Mouse (Mus musculus): ENCODE data around the gene Pqlc2.
A peak's percentile ranks its signal among the peaks of the same experiment; 100 is the strongest.

Gene Pqlc2

DNA sequence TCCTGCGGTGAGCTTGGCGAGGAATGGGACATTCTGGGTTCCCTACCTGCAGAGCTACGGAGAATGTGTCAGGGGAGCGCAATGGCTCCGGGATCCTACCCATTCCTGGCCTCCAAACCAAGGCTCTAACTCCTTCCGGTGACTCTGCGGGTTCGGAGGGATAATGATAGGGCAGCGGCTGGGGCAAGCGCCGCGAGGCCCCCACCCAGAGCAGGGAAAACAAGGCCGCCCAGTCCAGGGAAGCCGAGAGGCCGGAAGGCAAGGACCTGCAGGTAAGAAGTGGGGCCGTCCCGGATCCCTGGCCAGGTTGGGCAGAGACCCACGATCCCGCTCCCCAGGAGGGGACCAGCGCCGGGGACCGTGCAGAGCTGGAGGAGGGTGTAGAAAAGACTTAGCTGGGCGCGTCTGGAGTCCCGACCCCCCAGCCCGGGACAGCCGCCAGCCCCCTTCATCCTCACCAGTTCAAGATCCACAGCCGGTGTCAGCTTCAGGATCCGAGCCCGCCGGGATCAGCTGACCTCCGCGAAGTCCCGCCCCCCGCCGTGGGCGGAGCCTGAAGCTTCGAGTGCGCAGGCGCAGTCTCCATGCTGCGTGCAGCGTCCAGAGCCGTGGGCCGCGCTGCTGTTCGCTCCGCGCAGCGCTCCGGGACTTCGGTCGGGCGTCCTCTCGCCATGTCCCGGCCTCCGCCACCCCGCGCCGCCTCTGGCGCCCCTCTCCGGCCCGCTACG, at the start of gene Pqlc2, which contains the start of gene Akr7a5:
Pqlc2 (minus strand) TSS at position 538 of the 728 bp plus-strand sequence.
Akr7a5 (plus strand) TSS at position 574 of the 728 bp plus-strand sequence.
- peak; percentile 97 for DNase-seq (ENCODE audit: low spot score)

DNA sequence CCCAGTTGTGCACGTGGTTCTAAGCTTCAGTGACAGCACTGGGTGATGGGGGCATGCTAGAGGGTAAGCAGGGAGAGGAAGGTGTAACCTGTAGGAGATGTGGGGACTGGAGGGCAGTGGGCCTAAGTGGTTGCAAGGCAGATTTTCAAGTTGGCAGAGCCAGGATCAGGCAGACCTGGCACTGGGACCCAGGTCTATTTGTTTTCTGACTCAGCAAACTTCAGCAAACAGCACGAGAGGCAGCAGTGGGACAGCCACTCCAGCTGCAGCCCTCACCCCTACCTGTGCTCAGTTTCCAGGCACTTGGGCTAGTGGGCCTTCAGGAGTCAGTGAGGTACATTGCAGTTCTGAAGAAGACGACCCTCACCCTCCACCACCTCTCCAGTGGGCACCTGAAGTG, 46.7 kb upstream of the Pqlc2 start:
- no peak for DNase-seq (ENCODE audit: low spot score)

DNA sequence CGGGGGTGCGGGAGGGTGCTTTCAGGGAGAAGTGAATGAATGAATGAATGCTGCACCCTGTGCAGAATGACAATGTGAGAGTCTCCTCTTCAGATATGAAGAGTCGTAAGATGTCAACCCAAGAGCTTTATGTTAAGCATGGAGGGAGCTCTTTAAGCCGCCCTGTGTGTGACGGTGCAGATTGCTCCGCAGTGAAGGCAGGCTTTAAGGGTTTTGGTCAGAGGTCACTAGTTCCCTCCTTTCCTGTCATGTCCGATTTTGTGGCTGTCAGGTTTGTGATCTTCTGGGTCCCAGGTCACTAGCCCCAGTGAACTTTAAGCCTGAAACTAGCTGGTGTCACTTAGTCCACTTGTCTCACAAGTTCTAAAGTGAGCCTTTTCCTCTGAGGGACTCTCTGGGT, 42.3 kb upstream of the Pqlc2 start:
- DNase-seq (ENCODE audit: low spot score) = no peak

DNA sequence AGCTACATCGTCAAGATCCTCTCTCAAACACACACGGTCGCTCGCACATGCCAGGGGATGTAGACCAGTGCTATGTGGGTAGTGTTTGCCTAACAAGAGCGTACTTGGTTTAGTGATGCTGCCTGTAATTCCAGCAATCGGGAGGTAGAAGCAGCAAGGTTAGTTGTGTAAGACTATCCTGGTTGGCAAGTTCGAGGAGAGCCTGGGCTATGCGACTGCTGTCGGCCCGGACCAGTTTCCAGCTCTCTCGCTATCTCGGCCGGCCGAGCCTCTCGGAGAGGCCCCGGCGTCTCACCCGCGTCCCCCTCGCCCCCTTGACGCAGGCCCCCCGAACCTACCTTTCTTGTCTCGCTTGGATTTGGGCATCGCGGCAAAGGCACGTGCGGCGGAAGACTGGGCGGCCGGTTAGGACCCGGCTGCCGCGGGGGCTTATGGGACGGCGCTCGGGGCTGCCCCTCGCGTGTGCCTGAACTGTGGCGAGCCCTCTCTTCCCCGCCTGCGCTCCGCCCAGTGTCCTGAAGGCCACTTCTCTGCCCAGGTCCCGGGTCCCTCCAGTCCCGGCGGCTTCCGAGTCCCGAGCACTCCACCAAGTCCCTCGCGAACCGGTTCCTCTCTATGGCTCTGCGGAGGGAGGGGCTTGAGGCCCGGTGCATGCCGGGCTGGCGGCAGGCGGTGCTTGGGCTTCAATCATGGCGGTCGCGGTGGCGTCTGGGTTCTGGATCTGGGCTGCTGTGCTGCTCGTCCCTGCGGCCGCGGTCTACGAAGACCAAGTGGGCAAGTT, 41.6 kb upstream of the Pqlc2 start, which contains the start of the genes Mrto4, Emc1 and Ubr4:
Mrto4 (minus strand) TSS at position 646 of the 781 bp plus-strand sequence.
Emc1 (plus strand) TSS at position 657 of the 781 bp plus-strand sequence.
Ubr4 (plus strand) TSS at position 679 of the 781 bp plus-strand sequence.
- peak; percentile 80 for DNase-seq (ENCODE audit: low spot score)

DNA sequence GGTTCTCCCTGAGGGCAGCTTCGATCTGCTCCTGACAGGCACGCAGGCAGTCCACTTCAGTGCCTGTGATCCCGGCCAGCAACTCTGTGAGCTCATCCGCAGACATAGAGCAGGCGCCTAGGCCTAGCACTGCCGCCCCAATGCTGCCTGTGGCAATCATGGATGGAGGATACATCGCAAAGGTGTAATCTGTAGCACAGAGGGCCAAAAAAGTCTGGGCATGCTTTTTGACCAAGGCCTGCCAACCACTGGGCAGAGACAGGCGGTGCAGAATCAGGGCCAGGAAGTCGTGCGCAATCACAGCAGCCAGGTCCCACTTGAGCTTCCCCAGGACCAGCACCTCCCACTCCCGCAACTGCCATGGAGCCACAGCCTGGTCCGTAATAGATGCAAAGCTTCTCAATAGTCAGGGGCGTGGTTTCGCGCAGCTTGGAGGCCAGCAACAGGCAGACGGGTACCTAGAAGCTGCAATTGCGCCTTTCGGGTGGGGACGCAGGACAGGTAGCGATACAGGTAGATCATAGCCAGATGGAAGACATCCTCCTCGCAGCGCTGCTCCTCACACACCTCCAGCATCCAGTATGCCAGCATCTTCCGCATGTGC, 35.0 kb upstream of the Pqlc2 start:
- no peak for DNase-seq (ENCODE audit: low spot score)

DNA sequence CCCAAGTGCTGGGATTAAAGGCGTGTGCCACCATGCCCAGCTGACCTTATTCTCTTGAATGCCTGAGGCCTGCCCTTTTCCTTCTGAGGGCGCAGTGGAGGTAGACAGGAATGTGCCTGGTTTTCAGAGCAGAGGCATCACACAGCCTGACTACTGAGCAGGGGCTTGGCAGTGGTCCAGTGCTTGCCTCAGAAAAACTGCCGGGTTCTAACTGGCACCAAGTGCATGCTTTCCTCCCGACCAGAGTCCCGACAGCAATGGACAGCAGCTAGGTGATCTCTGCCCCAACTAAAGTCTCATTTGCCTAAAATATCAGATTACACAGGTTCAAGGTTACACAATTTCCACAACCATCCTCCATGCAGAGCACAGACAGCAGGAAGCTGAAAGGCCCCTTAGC, 33.2 kb upstream of the Pqlc2 start:
- DNase-seq (ENCODE audit: low spot score) = no peak

DNA sequence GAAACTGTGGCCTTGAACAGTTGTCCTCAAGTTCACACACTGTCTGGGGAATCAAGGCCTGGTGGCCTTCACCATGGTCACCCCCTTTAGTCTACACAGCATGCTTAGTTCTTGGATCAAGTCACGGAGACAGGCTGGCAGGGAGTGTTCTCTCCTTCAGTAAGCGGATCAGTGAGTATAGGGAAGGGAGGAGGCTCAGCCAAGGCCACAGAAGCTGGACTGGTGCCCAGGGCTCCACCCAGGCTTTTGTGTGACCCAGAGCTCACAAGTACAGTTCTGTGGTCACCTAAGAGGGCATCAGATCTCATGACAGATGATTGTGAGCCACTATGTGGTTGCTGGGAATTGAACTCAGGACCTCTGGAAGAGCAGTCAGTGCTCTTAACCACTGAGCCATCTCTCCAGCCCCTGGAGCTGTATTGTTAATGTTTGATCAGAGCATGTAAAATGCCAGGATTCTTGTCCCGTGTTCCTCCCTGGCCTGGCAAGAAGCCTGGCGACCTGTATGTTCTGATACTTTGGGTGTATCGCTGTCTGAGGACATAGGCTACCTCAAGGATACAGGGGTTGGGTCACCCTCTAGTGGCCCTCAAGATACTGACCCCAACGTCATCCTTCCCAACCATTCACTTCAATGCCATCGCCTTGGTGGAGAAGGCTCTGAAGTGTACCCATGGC, 31.2 kb upstream of the Pqlc2 start:
- DNase-seq (ENCODE audit: low spot score) = no peak

DNA sequence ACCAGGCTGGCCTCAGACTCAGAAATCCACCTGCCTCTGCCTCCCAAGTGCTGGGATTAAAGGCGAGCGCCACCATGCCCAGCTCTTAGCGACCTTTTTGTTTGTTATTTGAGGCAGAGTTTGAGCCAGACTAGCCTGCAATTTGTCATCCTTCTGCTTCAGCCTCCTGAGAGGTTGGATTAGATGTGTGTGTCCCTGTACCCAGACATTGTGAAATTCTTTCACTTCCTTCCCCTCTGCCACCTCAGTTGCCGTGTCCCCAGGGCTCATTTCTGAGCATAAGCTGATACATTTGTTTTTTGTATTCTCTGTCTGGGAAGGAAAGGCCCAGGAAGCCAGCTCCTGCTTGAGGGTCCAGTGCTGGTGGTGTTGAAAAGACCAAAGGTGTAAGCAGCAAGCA, 30.3 kb upstream of the Pqlc2 start:
- no peak for DNase-seq (ENCODE audit: low spot score)

DNA sequence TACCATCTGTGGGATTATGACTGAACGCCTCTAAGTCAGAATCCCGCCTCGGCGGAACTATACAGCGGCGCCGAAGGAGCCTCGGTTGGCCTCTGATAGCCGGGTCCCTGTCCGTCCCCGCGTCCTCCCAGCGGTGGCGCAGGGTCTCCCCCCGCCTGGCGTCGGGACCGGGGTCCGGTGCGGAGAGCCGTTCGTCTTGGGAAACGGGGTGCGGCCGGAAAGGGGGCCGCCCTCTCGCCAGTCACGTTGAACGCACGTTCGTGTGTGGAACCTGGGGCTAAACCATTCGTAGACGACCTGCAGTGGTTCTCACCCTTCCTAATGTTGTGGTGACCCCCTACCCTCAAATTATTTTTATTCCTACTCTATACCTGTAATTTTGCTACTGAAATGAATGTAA, 27.6 kb upstream of the Pqlc2 start:
- DNase-seq (ENCODE audit: low spot score) = no peak

DNA sequence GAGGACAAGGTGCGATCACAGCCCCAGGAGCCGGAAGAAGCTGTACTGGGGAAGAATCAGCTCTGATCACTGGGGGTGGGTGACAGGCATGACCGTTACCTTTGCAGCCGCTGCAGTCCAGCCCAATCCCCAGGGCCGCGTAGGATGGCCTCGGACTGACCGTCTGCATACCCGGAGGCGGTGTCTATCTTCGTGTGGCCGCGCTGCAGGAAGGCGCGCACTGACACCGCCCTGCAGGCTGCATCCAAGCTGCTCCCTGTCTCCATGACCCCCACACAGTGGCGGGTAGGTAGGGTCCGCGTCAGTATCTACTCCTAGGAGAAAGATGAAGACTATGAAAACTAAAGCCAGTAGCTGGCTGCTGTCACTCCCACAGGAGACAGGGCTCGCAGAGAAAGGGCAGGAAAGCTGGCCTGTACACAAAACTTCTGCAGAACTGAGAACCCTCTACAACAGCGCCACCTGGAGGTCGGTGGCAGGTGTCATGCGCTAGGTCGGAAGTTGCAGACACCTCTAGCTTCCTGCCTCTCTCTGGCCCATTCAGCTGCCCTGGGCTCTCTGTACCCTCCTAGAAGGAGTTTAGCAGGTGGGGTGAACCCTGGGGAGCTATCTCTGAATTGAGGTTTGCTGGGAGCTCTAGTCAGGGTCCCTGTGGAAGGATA, 26.4 kb upstream of the Pqlc2 start:
- peak; percentile 39 for DNase-seq (ENCODE audit: low spot score)

DNA sequence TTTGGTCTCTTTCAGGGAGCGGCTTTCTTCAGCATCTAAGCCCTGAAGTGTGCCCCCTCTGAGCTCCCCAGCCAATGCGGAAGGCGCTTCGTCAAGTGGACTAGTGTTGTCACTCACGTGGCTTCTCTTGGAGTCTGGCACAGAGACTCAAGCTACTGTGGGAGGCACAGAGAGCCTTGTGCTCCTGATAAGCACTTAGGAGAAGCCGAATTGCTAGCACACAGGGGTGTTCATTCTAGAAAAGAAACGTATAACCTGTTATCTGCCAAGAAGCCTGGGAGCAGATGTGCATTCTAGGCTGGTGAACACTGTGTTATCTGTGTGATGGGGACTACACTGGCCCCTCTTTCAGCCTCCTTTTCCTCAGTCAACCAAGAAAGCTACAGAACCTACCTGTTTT, 25.0 kb upstream of the Pqlc2 start:
- DNase-seq (ENCODE audit: low spot score) = no peak

DNA sequence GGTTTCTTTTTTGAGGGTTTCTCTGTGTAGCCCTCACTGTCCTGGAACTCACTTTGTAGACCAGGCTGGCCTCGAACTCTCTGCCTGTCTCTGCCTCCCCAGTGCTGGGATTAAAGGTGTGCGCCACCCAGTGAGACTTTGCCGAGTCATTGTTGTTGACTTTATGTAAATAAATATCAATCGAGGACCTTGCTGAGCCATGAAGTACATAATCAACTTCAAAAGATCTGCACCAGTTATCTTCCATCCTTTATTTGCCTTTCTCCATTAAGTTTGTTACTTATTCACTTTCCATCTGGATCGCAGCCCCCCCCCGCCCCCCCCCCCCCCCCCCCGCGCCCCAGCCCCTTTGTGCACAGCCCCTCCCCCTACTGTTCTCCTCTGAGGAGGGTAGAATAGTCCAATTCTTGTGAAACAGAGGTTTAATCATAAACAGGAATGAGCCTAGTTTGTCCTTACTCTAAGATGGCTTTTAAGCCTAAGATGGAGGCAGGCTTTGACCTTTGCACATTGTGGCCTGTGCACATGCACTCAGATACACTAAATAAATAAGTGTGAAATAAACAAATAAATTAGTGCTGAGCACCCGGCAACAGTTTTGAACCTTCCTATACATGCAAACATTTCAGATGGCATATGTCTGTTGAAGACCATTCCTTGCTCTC, 24.3 kb upstream of the Pqlc2 start:
- DNase-seq (ENCODE audit: low spot score) = no peak

DNA sequence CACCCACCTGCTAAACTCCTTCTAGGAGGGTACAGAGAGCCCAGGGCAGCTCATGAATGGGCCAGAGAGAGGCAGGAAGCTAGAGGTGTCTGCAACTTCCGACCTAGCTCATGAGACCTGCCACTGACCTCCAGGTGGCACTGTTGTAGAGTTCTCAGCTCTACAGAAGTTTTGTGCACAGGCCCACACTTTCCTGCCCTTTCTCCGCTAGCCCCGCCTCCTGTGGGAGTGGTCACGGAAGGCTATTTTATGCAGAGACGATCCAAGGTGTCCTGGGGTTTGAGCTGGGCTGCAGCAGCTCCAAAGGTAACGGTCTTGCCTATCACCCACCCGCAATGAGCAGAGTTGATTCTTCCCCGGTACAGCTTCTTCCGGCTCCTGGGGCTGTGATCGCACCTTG, 20.1 kb upstream of the Pqlc2 start:
- DNase-seq (ENCODE audit: low spot score) = no peak

DNA sequence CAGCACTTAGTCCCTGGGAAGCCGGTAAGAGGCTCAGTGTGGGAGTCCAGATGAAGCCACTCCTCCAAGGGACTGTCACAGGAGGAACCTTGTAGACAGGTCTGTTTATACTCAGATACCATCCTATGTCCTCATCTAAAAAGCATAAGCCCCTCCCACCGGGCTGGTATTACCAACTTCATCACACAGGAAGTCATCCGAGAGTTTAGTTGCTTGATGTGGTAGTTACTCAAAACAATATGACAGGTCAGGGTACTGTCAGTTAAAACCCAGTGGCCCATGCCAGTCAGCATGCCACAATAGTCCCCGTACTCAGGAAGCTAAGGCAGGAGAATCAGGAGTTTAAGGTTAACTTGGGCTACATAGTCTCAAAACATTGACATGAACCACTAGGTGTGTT, 9.2 kb upstream of the Pqlc2 start:
- DNase-seq (ENCODE audit: low spot score) = no peak

DNA sequence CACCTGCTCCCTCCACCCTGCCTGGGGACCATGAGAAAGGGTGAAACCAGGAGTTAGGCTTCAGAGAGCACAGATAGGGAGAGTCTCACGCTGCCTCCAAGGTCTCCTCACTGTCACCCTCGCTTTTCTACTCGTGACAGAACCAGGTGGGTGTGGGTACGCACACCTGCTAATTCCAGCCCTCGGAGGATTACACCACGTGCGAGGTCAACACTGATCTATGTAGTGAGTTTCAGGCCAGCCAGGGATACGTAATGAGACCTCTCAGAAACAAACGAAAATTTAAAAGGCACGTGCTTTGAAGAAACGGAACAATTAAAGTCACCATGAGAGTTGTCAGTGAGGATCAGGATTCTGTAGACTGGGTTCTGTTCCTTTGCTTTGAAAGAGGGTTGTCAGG, 7.9 kb upstream of the Pqlc2 start:
- DNase-seq (ENCODE audit: low spot score) = no peak

DNA sequence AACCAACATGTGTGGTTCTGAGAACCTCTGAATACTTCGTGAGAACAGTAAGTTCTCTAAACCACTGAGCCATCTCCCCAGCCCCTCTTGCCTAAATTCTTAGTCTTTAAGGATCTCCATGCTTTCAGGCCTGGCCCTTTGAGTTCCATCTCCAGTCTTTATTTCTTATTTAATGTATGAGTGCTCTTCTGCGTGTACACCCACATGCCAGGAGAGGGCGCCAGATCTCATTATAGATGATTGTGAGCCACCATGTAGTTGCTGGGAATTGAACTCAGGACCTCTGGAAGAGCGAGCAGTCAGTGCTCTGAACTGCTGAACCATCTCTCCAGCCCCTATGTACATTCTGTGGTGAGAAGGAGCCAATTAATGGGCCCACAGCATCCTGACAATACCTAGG, 2.1 kb upstream of the Pqlc2 start:
- DNase-seq (ENCODE audit: low spot score) = no peak

DNA sequence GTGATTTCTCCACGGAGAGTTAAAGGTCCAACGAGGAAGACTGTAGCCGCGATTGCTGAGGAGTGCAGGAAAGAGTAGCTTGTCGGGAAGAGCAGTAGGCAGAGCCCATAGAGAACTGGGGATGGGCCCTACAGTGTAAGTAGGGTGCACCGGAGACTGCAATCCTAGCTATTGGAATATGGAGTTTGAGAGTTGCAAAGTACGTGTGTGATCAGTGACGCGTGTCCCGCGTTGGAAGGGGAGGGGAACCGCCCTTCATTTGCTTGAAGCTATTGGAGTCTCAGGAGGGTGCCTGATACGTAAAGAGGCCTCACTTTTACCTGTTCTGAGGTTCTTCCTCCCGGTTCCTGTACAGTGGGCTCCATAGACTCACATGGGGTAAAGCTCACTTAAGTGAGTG, 1.2 kb upstream of the Pqlc2 start:
- no peak for DNase-seq (ENCODE audit: low spot score)

DNA sequence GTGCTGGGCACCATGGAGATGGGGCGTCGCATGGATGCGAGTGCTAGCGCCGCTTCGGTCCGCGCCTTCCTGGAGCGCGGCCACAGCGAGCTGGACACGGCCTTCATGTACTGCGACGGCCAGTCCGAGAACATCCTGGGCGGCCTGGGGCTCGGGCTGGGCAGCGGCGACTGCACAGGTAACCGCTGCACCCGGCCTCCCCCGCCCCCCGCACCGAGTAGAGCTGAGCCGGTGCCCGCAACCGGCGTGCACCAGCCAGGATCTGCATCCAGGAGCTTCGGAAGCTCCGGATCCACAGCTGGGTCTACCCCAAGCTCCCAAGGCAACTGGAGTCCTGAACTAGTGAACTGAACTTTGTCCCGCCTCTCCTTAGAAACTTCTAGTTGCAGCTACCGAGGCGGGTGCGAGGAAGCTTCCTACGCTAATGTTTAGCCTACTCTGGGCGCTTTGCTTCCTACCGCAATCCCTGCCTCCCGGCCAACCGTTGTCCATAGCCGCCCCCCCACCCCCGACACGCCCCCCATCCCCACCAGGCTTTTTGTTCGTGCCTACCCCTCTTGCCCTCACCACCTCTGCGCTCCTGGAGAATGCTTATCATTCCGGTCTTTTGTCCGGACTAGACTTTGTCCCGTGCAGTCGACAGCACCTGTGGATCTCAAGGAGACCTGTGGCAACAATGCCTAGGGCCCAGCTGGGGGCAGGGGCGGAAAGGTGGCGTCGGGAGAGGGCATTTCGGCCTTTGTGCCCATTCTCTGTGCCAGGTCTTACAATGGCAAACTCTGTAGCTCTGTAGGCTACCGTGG, 592 bp upstream of the Pqlc2 start:
- no peak for DNase-seq (ENCODE audit: low spot score)

DNA sequence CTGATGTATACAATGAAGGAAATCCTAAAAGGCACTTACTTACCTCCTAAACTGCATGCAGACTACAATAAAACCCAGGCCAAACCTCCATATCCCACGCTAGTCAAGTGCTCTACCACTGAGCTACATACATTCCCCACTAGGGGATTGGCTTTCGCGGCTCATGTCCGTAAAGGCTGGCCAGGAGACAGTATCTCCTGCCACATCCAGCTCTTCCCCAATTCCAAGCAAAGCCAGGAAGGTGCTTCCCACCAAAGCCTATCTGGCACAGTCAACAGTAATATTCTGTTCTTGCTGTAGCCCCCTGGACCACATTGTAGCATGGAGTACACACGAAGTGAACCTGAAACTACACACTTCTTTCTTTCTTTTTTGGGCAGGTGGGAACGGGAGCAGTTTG, 857 bp downstream of the Pqlc2 start:
- no peak for DNase-seq (ENCODE audit: low spot score)

DNA sequence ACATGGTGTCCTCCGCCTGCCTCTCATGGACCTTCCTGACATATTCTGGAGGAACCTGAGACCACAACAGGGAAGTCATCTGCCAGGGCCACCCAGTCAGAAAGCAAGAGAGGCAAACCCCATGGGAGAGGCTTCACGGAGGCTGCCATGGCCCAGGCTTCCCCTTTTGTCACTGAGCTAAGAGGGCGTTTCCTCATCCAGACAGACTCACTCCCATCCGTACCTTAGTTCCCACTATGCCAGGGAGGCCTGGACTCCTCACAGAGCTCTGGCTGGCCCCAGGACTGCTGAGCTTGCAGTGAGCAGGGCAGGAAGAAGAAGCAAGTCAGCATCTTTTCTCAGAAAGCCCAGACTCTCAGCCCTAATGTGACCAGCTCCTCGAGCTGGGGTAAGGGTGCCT, 2.6 kb downstream of the Pqlc2 start:
- DNase-seq (ENCODE audit: low spot score) = no peak

Data from ovary, postnatal 10 days (tissue).